Mouse (Mus musculus) c-Kit-positive CD71-negative TER-119-negative erythroid progenitor cells, embryonic 14.5 days (primary cell): ENCODE results near the gene Gps2.
"Not testable (repeated sequence)": the region's sequence is repeated elsewhere in the genome, so short reads cannot be mapped to it uniquely, and the experiment has no call there.

Source experiments
- DNase-seq: peaks from one replicate; pipeline ENCODE4 v3.0.0-alpha.2; 2013; ENCODE audit warnings: low read depth

Gene Gps2

GRCm38 (mm10) chr11:69916652-69917378 is 3.1 kb downstream of the Gps2 start:
- DNase-seq: not testable (repeated sequence)

- no peak for DNase-seq
Measured at GRCm38 (mm10) chr11:69917379-69917948, 3.8 kb downstream of the Gps2 start.

GRCm38 (mm10) chr11:69918118-69918517 is 4.4 kb downstream of the Gps2 start:
- DNase-seq: no peak

GRCm38 (mm10) chr11:69919053-69919452 is 5.4 kb downstream of the Gps2 start:
- DNase-seq: no peak

- DNase-seq: peak; percentile 79
Measured at GRCm38 (mm10) chr11:69919661-69920265, 6.1 kb downstream of the Gps2 start.

- DNase-seq: no peak
Measured at GRCm38 (mm10) chr11:69920266-69921031, 6.8 kb downstream of the Gps2 start.

GRCm38 (mm10) chr11:69921114-69922011 is 7.7 kb downstream of the Gps2 start, which contains the start of gene Eif5a:
TSS of gene Eif5a (minus strand) at chr11:69921958.
- peak; percentile 100 for DNase-seq

- DNase-seq: no peak
Measured at GRCm38 (mm10) chr11:69922012-69922756, 8.5 kb downstream of the Gps2 start.

- DNase-seq: no peak
Measured at GRCm38 (mm10) chr11:69922796-69923195, 9.1 kb downstream of the Gps2 start.

- DNase-seq: no peak
Measured at GRCm38 (mm10) chr11:69927501-69927900, 13.8 kb downstream of the Gps2 start.

- no peak for DNase-seq
Measured at GRCm38 (mm10) chr11:69929712-69930111, 16.0 kb downstream of the Gps2 start.

- DNase-seq: not testable (repeated sequence)
Measured at GRCm38 (mm10) chr11:69930176-69930575, 16.5 kb downstream of the Gps2 start.

- DNase-seq: no peak
Measured at GRCm38 (mm10) chr11:69930967-69931537, 17.4 kb downstream of the Gps2 start.

- DNase-seq: no peak
Measured at GRCm38 (mm10) chr11:69931769-69932168, 18.1 kb downstream of the Gps2 start.

- no peak for DNase-seq
Measured at GRCm38 (mm10) chr11:69932254-69932653, 18.6 kb downstream of the Gps2 start.

- DNase-seq: no peak
Measured at GRCm38 (mm10) chr11:69933066-69933465, 19.4 kb downstream of the Gps2 start.

GRCm38 (mm10) chr11:69934169-69934568 is 20.5 kb downstream of the Gps2 start:
- peak; percentile 92 for DNase-seq

- no peak for DNase-seq
Measured at GRCm38 (mm10) chr11:69934681-69935080, 21.0 kb downstream of the Gps2 start.

GRCm38 (mm10) chr11:69935137-69935879 is 21.6 kb downstream of the Gps2 start, which contains the start of gene Ybx2:
TSS of gene Ybx2 (plus strand) at chr11:69935796.
- DNase-seq: no peak

GRCm38 (mm10) chr11:69936156-69936555 is 22.5 kb downstream of the Gps2 start:
- DNase-seq: no peak
